Mouse (Mus musculus): Measurements from ENCODE around the gene Slc25a25.

DNA sequence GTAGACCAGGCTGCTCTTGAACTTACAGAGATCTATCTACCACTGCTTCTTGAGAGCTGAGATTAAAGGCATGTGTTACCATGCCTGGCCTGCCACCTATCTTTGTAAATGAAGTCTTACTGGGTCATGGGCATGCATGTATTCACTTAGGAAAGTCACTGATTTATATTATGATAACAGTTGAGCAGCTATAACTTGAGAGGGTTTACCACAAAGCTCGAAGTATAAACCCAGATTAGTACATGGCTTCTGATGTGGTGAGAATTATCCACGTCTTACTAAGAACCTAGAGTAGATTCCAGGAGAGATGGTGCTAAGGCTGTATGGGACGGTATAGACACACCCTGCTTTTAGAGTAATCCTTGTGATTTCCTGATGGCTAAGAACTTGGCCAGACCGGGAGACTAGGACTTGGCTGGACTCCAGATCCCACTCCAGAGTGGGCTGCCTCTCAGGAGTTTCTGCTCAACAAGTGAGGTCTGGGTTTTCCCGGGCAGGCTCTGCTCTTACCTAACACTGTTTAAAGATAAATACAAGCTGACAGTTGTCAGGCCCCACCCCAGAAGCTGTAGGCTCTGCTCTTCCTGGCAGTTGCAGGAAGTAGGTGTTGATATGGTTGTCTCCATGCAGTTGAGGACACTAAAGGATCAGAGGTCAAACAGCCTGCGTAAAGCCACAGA, 13.1 kb upstream of the Slc25a25 start:
- peak; percentile 16; the same call in 1 of the 2 replicates for TF ChIP-seq CTCF (IDR thresholded peaks at IDR 0.05; ENCODE audit: low read depth)
- TF ChIP-seq EP300 (optimal IDR thresholded peaks at IDR 0.05) = no peak
